Mouse (Mus musculus) hindbrain, embryonic 14.5 days (tissue): ENCODE results near the gene Tex46. TPM values are rescaled to one million over a fixed set of nuclear protein-coding genes. Genes with fewer than 3 reads are reported as not detected.

Experiments used
- ATAC-seq: fragments of 200-750 bp; cut with Nextera tagmentation; 2 replicates; pipeline ENCODE4 v1.8.0; 2017; ENCODE audit warnings: moderate number of reproducible peaks, mild to moderate bottlenecking, moderate TSS enrichment, moderate library complexity; ENCODE audit not compliant: low FRiP score
- DNase-seq: peaks from one replicate; pipeline ENCODE4 v3.0.0-alpha.2; 2015; ENCODE audit warnings: low spot score
- H3K27ac ChIP-seq: fragments of 300-500 bp; sonication (generic); 2 replicates; pipeline ENCODE4 v1.5.1; 2014; ENCODE audit warnings: mild to moderate bottlenecking, moderate library complexity
- H3K27me3 ChIP-seq: fragments of 300-500 bp; sonication (generic); 2 replicates; pipeline ENCODE4 v1.6.1; 2014; ENCODE audit warnings: mild to moderate bottlenecking, low read length, mixed read lengths; ENCODE audit not compliant: control insufficient read depth, insufficient read depth
- H3K36me3 ChIP-seq: fragments of 300-500 bp; sonication (generic); replicated peaks from 2 replicates; pipeline ENCODE4 v1.6.1; 2014; ENCODE audit not compliant: control insufficient read depth, insufficient read depth
- H3K4me1 ChIP-seq: fragments of 300-500 bp; sonication (generic); replicated peaks from 2 replicates; pipeline ENCODE4 v1.6.1; 2014; ENCODE audit warnings: antibody characterized with exemption, low read length, mixed read lengths; ENCODE audit not compliant: control insufficient read depth, insufficient read depth
- H3K4me2 ChIP-seq: fragments of 300-500 bp; sonication (generic); replicated peaks from 2 replicates; pipeline ENCODE4 v1.6.1; 2014; ENCODE audit warnings: mild to moderate bottlenecking, moderate library complexity
- H3K4me3 ChIP-seq: fragments of 300-500 bp; sonication (generic); replicated peaks from 2 replicates; pipeline ENCODE4 v1.5.1; 2014; ENCODE audit warnings: mild to moderate bottlenecking, low read length
- H3K9ac ChIP-seq: fragments of 300-500 bp; sonication (generic); 2 replicates; pipeline ENCODE4 v1.6.1; 2014
- H3K9me3 ChIP-seq: fragments of 300-500 bp; sonication (generic); 2 replicates; pipeline ENCODE4 v1.6.1; 2016; ENCODE audit warnings: low read length; ENCODE audit not compliant: control insufficient read depth
- WGBS: fragments of 180-500 bp; shearing (Covaris S2); extraction: QIAGEN DNeasy Blood & Tissue Kit; methylation state at CpG from one replicate; pipeline ENCODE4 v1.1.7; 2014; 5-methylcytosine and 5-hydroxymethylcytosine counted together
- polyA plus RNA-seq: library from polyadenylated mRNA; unstranded; fragments of >200 nt; fragmentation: Nextera tagmentation; extraction: Ambion mirVana; gene quantifications from 2 replicates; pipeline ENCODE4 v1.2.1, GENCODE M21; 2014

Tex46 gene
- polyA plus RNA-seq, 1 experiment from 2014 or later: not detected

GRCm38 (mm10) chr4:136598268-136598876 lies 11.9 kb upstream of the Tex46 start:
- H3K4me2 ChIP-seq: no peak overlapping the region
- no peaks in the 10 kb centered on the region; the same call in 1 of the 2 replicates for H3K36me3 ChIP-seq
- WGBS: 92% methylated on average over 7 of the region's 7 CpGs
- H3K27ac ChIP-seq: no peak overlapping the region
- peaks cover 33% of the 10 kb centered on the region for H3K4me1 ChIP-seq
- H3K27me3 ChIP-seq: no peaks in the 10 kb centered on the region
- no peak for ATAC-seq
- no peak overlapping the region for H3K4me3 ChIP-seq
- H3K9me3 ChIP-seq: no peaks in the 10 kb centered on the region
- H3K9ac ChIP-seq: no peak overlapping the region
- DNase-seq: no peak

- Histone ChIP-seq H3K27ac (no peak overlapping the region), H3K4me1 (peaks cover 19% of the 10 kb centered on the region), H3K36me3 (no peaks in the 10 kb centered on the region), H3K4me3 (no peak overlapping the region), H3K27me3 (no peaks in the 10 kb centered on the region), H3K4me2 (peak overlapping the region; percentile 78), H3K9me3 (no peaks in the 10 kb centered on the region), H3K9ac (no peak overlapping the region)
- ATAC-seq (no peak), DNase-seq (no peak)
- WGBS: 92% methylated on average over 3 of the region's 3 CpGs
These were observed 10.4 kb upstream of the Tex46 start for GRCm38 (mm10) chr4:136599869-136600268.

- Histone ChIP-seq H3K27ac (no peak overlapping the region), H3K9ac (peak overlapping the region; percentile 99; the same call in 1 of the 2 replicates), H3K36me3 (no peaks in the 10 kb centered on the region), H3K4me2 (peak overlapping the region; percentile 78), H3K4me3 (peak overlapping the region; percentile 92), H3K27me3 (no peaks in the 10 kb centered on the region), H3K4me1 (peaks cover 13% of the 10 kb centered on the region), H3K9me3 (no peaks in the 10 kb centered on the region)
- WGBS: 87% methylated on average over 2 of the region's 2 CpGs
- ATAC-seq (no peak), DNase-seq (no peak)
These were observed 9.7 kb upstream of the Tex46 start for GRCm38 (mm10) chr4:136600536-136600935.

GRCm38 (mm10) chr4:136601476-136601875 lies 8.8 kb upstream of the Tex46 start:
- H3K9ac ChIP-seq: peak overlapping the region; percentile 99
- ATAC-seq (no peak), DNase-seq (peak; percentile 78)
- no peaks in the 10 kb centered on the region for H3K9me3 ChIP-seq
- H3K27me3 ChIP-seq: no peaks in the 10 kb centered on the region
- H3K36me3 ChIP-seq: no peaks in the 10 kb centered on the region
- H3K4me2 ChIP-seq: peak overlapping the region; percentile 78
- peaks cover 13% of the 10 kb centered on the region for H3K4me1 ChIP-seq
- peak overlapping the region; percentile 92 for H3K4me3 ChIP-seq
- WGBS: under 1% methylated on average over 13 of the region's 13 CpGs
- peak overlapping the region; percentile 96 for H3K27ac ChIP-seq

GRCm38 (mm10) chr4:136602018-136602554 lies 8.2 kb upstream of the Tex46 start:
- ATAC-seq: peak; percentile 62

GRCm38 (mm10) chr4:136602568-136602967 lies 7.7 kb upstream of the Tex46 start, which contains the start of gene Kdm1a:
Kdm1a (minus strand) TSS chr4:136602723.
- ATAC-seq (peak; percentile 88), DNase-seq (peak; percentile 98)
- Histone ChIP-seq H3K9me3 (no peaks in the 10 kb centered on the region), H3K36me3 (no peaks in the 10 kb centered on the region), H3K27ac (peak within 1 kb of the TSS; percentile 96), H3K4me3 (peak within 1 kb of the TSS; percentile 92), H3K27me3 (no peaks in the 10 kb centered on the region), H3K4me2 (peak within 1 kb of the TSS; percentile 78), H3K9ac (peak within 1 kb of the TSS; percentile 99), H3K4me1 (peaks cover 13% of the 10 kb centered on the region)
- WGBS: under 1% methylated on average over 42 of the region's 45 CpGs

More at GRCm38 (mm10) chr4:136602018-136602554, 8.2 kb upstream of the Tex46 start:
- no peaks in the 10 kb centered on the region for H3K27me3 ChIP-seq
- H3K27ac ChIP-seq: peak overlapping the region; percentile 96
- peaks cover 13% of the 10 kb centered on the region for H3K4me1 ChIP-seq
- peak overlapping the region; percentile 92 for H3K4me3 ChIP-seq
- H3K9me3 ChIP-seq: no peaks in the 10 kb centered on the region
- no peaks in the 10 kb centered on the region for H3K36me3 ChIP-seq
- peak overlapping the region; percentile 99 for H3K9ac ChIP-seq
- H3K4me2 ChIP-seq: peak overlapping the region; percentile 78
- under 1% methylated on average over 66 of the region's 68 CpGs for WGBS
- peak; percentile 53 for DNase-seq

GRCm38 (mm10) chr4:136605756-136606485 lies 4.3 kb upstream of the Tex46 start:
- 94% methylated on average over 19 of the region's 19 CpGs for WGBS
- ATAC-seq: no peak

GRCm38 (mm10) chr4:136613657-136614056 lies 3.4 kb downstream of the Tex46 start:
- no peak for ATAC-seq
- no peak overlapping the region for H3K27ac ChIP-seq
- no peak for DNase-seq
- no peaks in the 10 kb centered on the region for H3K9me3 ChIP-seq
- H3K36me3 ChIP-seq: no peaks in the 10 kb centered on the region
- H3K27me3 ChIP-seq: no peaks in the 10 kb centered on the region
- H3K4me1 ChIP-seq: no peaks in the 10 kb centered on the region
- 68% methylated on average over 7 of the region's 7 CpGs for WGBS
- no peak overlapping the region for H3K4me3 ChIP-seq
- no peak overlapping the region for H3K4me2 ChIP-seq
- no peak overlapping the region for H3K9ac ChIP-seq

More at GRCm38 (mm10) chr4:136605756-136606485, 4.3 kb upstream of the Tex46 start:
- Histone ChIP-seq H3K27ac (no peak overlapping the region), H3K9ac (no peak overlapping the region), H3K4me2 (no peak overlapping the region), H3K4me3 (no peak overlapping the region), H3K27me3 (no peaks in the 10 kb centered on the region), H3K4me1 (peaks cover 1% of the 10 kb centered on the region), H3K9me3 (no peaks in the 10 kb centered on the region), H3K36me3 (no peaks in the 10 kb centered on the region)
- DNase-seq: no peak

- Histone ChIP-seq H3K36me3 (no peaks in the 10 kb centered on the region), H3K27ac (no peak overlapping the region), H3K4me2 (no peak overlapping the region), H3K27me3 (no peaks in the 10 kb centered on the region), H3K4me1 (no peaks in the 10 kb centered on the region), H3K9me3 (no peaks in the 10 kb centered on the region), H3K9ac (no peak overlapping the region), H3K4me3 (no peak overlapping the region)
- WGBS: 4% methylated on average over 1 of the region's 1 CpGs
- DNase-seq (peak; percentile 96), ATAC-seq (no peak)
These were observed 11.1 kb downstream of the Tex46 start for GRCm38 (mm10) chr4:136621336-136621735.
